Mouse (Mus musculus): ENCODE measurements around the gene Pemt. TPM values are rescaled to one million over a fixed set of nuclear protein-coding genes. Genes with fewer than 3 reads are reported as not detected.

Pemt gene
- polyA plus RNA-seq, 1 experiment from 2014 or later, result 7.7 TPM

DNA sequence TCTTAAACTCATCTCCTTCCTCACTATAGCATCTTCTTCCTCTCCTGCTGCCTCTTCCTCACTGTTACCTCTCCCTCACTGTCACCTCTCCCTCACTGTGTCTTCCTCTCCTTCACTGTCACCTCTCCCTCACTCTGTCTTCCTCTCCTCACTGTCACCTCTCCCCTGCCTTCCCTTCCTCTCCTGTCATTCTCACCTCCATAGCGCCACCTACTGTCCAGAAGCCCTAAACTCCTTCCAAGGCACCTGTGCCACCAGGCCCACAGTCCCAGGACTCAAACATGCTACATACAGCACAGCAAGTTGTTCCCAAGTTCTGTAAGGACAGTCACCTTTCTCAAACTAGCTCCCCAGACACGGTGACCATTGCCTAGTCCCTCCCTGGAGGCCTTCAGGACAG, 19.0 kb downstream of the Pemt start:
- 0% methylated on average over 2 of the region's 2 CpGs for WGBS
- H3K36me3 ChIP-seq (ENCODE audit: control insufficient read depth, insufficient read depth, low read length), result no peaks in the 10 kb centered on the region
- H3K27me3 ChIP-seq (ENCODE audit: control insufficient read depth, insufficient read depth, low read length), result no peaks in the 10 kb centered on the region
- H3K9ac ChIP-seq (ENCODE audit: low read length), result no peak overlapping the region
- no peak for ATAC-seq (replicated peaks; ENCODE audit: low FRiP score)
- no peaks in the 10 kb centered on the region for H3K9me3 ChIP-seq (ENCODE audit: control insufficient read depth, low read length)
- peak; percentile 85 for DNase-seq (ENCODE audit: low spot score)
- no peak overlapping the region for H3K4me2 ChIP-seq (ENCODE audit: low read depth, low read length, severe bottlenecking)
- no peak overlapping the region for H3K4me3 ChIP-seq (ENCODE audit: low read depth, low read length)
- H3K4me1 ChIP-seq (replicated peaks; ENCODE audit: control insufficient read depth, insufficient read depth, low read length), result no peaks in the 10 kb centered on the region
- H3K27ac ChIP-seq (ENCODE audit: low read depth, low read length), result no peak overlapping the region

DNA sequence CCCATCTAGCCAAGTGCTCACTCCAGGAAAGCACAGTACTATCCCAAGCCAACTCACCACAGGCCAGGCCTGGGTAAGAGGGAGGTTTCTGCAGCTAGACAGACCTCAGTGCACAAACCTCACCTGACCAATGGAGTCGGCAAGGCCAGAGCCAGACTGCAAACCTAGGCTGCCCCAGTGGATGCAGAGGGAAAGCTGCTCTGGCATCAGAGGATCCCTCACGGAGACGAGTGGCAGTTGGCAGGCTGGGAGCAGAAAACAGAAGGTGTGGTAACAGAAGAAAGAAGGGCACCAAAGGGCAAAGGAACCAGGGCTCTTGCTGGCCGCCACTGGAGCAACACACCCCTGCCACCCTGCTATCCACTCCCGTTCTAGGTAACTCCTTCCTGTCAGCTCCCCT, 20.1 kb downstream of the Pemt start:
- H3K36me3 ChIP-seq (ENCODE audit: control insufficient read depth, insufficient read depth, low read length), result no peaks in the 10 kb centered on the region
- no peak overlapping the region for H3K4me2 ChIP-seq (ENCODE audit: low read depth, low read length, severe bottlenecking)
- no peaks in the 10 kb centered on the region for H3K27me3 ChIP-seq (ENCODE audit: control insufficient read depth, insufficient read depth, low read length)
- ATAC-seq (replicated peaks; ENCODE audit: low FRiP score), result no peak
- H3K4me1 ChIP-seq (replicated peaks; ENCODE audit: control insufficient read depth, insufficient read depth, low read length), result no peaks in the 10 kb centered on the region
- no peaks in the 10 kb centered on the region for H3K9me3 ChIP-seq (ENCODE audit: control insufficient read depth, low read length)
- H3K9ac ChIP-seq (ENCODE audit: low read length), result no peak overlapping the region
- H3K27ac ChIP-seq (ENCODE audit: low read depth, low read length), result no peak overlapping the region
- WGBS, result 80% methylated on average over 5 of the region's 5 CpGs
- no peak for DNase-seq (ENCODE audit: low spot score)
- H3K4me3 ChIP-seq (ENCODE audit: low read depth, low read length), result no peak overlapping the region

DNA sequence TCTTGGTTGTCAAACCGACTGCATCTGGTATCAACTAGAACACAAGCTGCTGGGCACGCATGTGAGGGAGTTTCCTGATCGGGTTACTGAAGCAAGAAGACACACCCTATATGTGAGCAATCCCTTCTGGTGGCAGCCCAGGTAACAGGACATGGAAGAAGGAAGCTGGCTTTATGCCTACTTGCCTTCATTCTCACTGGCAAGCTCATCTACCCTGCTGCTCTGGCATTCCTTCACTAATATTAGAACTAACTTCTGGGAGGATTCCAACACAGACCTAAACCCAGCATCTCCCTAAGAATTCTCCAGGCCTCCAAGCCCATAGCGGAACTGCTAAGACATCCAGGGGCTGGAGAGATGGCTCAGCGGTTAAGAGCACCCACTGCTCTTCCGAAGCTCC, 25.1 kb downstream of the Pemt start:
- H3K9ac ChIP-seq (ENCODE audit: low read length), result no peak overlapping the region
- H3K4me2 ChIP-seq (ENCODE audit: low read depth, low read length, severe bottlenecking), result no peak overlapping the region
- no peaks in the 10 kb centered on the region for H3K4me1 ChIP-seq (replicated peaks; ENCODE audit: control insufficient read depth, insufficient read depth, low read length)
- no peaks in the 10 kb centered on the region for H3K36me3 ChIP-seq (ENCODE audit: control insufficient read depth, insufficient read depth, low read length)
- no peaks in the 10 kb centered on the region for H3K27me3 ChIP-seq (ENCODE audit: control insufficient read depth, insufficient read depth, low read length)
- DNase-seq (ENCODE audit: low spot score) (no peak), ATAC-seq (replicated peaks; ENCODE audit: low FRiP score) (no peak)
- WGBS, result 90% methylated on average over 6 of the region's 6 CpGs
- H3K4me3 ChIP-seq (ENCODE audit: low read depth, low read length), result no peak overlapping the region
- H3K27ac ChIP-seq (ENCODE audit: low read depth, low read length), result no peak overlapping the region
- no peaks in the 10 kb centered on the region for H3K9me3 ChIP-seq (ENCODE audit: control insufficient read depth, low read length)

DNA sequence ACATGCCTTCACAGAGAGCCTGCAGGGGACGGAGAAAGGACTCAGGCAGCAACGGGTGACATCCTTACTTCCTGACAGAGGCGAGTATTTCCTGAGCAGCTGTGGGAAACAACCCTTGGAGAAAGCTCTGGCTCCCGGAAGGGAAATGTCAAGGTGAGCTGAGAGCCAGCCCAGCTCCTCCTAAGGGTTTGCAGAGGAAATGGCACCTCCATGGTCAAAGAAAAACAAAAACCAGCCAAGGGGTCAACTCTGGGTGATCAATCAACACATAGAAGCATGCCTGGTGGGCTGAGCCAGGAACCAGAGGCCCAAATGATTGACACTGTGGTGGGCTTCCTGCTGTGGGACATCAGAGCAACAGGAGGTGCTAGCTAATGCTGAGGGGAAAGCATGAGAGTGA, 29.6 kb downstream of the Pemt start:
- H3K27ac ChIP-seq (ENCODE audit: low read depth, low read length), result no peak overlapping the region
- H3K4me1 ChIP-seq (replicated peaks; ENCODE audit: control insufficient read depth, insufficient read depth, low read length), result no peaks in the 10 kb centered on the region; the same call in 1 of the 2 replicates
- no peak overlapping the region for H3K9ac ChIP-seq (ENCODE audit: low read length)
- H3K36me3 ChIP-seq (ENCODE audit: control insufficient read depth, insufficient read depth, low read length), result no peaks in the 10 kb centered on the region
- WGBS, result 75% methylated on average over 4 of the region's 4 CpGs
- no peak for ATAC-seq (replicated peaks; ENCODE audit: low FRiP score)
- H3K27me3 ChIP-seq (ENCODE audit: control insufficient read depth, insufficient read depth, low read length), result no peaks in the 10 kb centered on the region
- no peaks in the 10 kb centered on the region for H3K9me3 ChIP-seq (ENCODE audit: control insufficient read depth, low read length)
- no peak overlapping the region for H3K4me2 ChIP-seq (ENCODE audit: low read depth, low read length, severe bottlenecking)
- no peak for DNase-seq (ENCODE audit: low spot score)
- H3K4me3 ChIP-seq (ENCODE audit: low read depth, low read length), result no peak overlapping the region

DNA sequence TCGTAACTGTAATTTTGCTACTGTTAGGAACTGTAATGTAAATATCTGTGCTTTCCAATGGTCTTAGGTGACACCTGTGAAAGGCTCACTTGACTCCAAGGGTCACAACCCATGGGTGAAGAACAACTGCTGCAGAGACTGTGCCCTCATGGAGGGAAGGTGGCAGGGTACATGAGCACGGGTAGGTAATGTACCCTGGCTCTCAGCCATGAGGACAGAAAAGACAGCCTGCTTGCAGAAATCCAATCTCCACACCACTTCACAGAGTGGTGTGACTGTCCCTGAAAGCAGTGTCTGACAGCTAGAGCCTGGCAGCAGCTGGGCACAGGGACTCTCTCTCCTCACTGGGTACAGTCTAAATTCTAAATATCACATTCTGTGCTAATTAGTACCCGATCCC, 34.8 kb downstream of the Pemt start:
- ATAC-seq (replicated peaks; ENCODE audit: low FRiP score), result no peak

DNA sequence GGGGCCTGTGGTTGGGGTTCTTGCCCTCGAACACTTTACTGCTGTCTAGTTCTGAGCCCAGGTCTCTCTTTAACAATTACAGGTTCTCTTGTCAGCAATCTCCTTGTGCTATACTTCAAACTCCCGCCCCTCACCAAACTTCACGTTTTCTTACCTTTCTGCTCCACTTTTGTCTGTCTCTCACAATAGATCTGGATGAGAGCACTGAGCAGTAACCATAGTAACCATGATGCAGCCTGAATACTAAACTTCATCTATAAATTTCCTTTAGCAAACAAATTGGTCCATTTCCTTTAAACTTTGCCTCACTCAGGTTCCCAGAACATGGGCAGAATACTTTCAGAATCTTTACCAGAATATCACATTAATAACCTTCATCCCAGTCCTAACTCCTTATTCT, 36.8 kb downstream of the Pemt start:
- Histone ChIP-seq H3K27me3 (ENCODE audit: control insufficient read depth, insufficient read depth, low read length) (no peaks in the 10 kb centered on the region), H3K4me1 (replicated peaks; ENCODE audit: control insufficient read depth, insufficient read depth, low read length) (peaks cover 6% of the 10 kb centered on the region; the same call in 1 of the 2 replicates), H3K36me3 (ENCODE audit: control insufficient read depth, insufficient read depth, low read length) (no peaks in the 10 kb centered on the region), H3K4me3 (ENCODE audit: low read depth, low read length) (no peak overlapping the region), H3K4me2 (ENCODE audit: low read depth, low read length, severe bottlenecking) (no peak overlapping the region), H3K9me3 (ENCODE audit: control insufficient read depth, low read length) (no peaks in the 10 kb centered on the region), H3K27ac (ENCODE audit: low read depth, low read length) (no peak overlapping the region), H3K9ac (ENCODE audit: low read length) (no peak overlapping the region)
- no peak for DNase-seq (ENCODE audit: low spot score)
- no peak for ATAC-seq (replicated peaks; ENCODE audit: low FRiP score)
- 65% methylated on average over 3 of the region's 3 CpGs for WGBS

More for the DNA sequence above, 34.8 kb downstream of the Pemt start:
- Histone ChIP-seq H3K36me3 (ENCODE audit: control insufficient read depth, insufficient read depth, low read length) (no peaks in the 10 kb centered on the region), H3K9me3 (ENCODE audit: control insufficient read depth, low read length) (no peaks in the 10 kb centered on the region), H3K4me3 (ENCODE audit: low read depth, low read length) (no peak overlapping the region), H3K9ac (ENCODE audit: low read length) (no peak overlapping the region), H3K4me1 (replicated peaks; ENCODE audit: control insufficient read depth, insufficient read depth, low read length) (peaks cover 6% of the 10 kb centered on the region; the same call in 1 of the 2 replicates), H3K27me3 (ENCODE audit: control insufficient read depth, insufficient read depth, low read length) (no peaks in the 10 kb centered on the region), H3K27ac (ENCODE audit: low read depth, low read length) (no peak overlapping the region), H3K4me2 (ENCODE audit: low read depth, low read length, severe bottlenecking) (no peak overlapping the region)
- WGBS, result 86% methylated on average over 3 of the region's 3 CpGs
- no peak for DNase-seq (ENCODE audit: low spot score)

DNA sequence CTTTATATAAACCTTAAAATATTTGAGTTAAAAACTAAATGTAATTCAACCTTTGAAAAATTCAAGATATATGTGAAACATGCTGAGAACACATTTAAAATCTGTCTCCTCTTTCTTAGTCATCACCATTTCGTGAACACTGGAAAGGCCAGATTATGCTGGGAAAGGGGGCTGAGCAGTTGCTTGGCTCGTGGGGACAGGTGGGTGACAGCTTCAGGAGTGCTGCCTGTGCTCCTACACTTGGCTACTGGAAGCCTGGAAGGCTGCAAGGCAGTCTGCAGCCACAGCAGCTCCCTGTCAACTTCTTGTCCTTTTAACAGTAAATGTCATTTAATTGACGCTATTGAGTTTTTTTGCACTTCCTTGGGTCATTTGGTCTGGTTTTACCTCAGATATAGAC, 40.4 kb downstream of the Pemt start:
- Histone ChIP-seq H3K27me3 (ENCODE audit: control insufficient read depth, insufficient read depth, low read length) (no peaks in the 10 kb centered on the region), H3K36me3 (ENCODE audit: control insufficient read depth, insufficient read depth, low read length) (no peaks in the 10 kb centered on the region), H3K9ac (ENCODE audit: low read length) (no peak overlapping the region), H3K9me3 (ENCODE audit: control insufficient read depth, low read length) (no peaks in the 10 kb centered on the region), H3K4me2 (ENCODE audit: low read depth, low read length, severe bottlenecking) (no peak overlapping the region), H3K27ac (ENCODE audit: low read depth, low read length) (no peak overlapping the region), H3K4me3 (ENCODE audit: low read depth, low read length) (no peak overlapping the region), H3K4me1 (replicated peaks; ENCODE audit: control insufficient read depth, insufficient read depth, low read length) (peaks cover 6% of the 10 kb centered on the region; the same call in 1 of the 2 replicates)
- 79% methylated on average over 3 of the region's 3 CpGs for WGBS
- ATAC-seq (replicated peaks; ENCODE audit: low FRiP score) (no peak), DNase-seq (ENCODE audit: low spot score) (no peak)

DNA sequence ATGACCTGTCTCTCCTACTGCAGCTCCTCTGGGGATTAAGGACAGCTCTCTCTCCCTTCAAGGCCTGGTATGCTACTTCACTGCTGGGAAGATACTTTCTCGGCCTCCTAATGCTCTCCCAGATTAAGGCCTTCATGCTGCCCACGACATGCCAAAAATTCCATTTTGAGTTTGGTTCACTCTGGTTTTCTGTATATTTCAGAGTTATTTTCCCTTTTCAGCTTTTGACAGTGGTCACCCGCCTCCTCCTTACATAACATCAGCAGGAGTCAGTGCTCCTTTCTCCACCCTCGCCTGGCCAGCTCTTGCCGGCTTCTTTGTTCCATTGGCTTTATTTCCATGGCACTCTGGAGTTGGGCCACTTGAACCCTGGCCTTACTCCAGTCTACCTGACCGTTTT, 41.6 kb downstream of the Pemt start:
- DNase-seq (ENCODE audit: low spot score) (no peak), ATAC-seq (replicated peaks; ENCODE audit: low FRiP score) (no peak)
- H3K9me3 ChIP-seq (ENCODE audit: control insufficient read depth, low read length), result no peaks in the 10 kb centered on the region
- no peak overlapping the region for H3K4me2 ChIP-seq (ENCODE audit: low read depth, low read length, severe bottlenecking)
- H3K4me1 ChIP-seq (replicated peaks; ENCODE audit: control insufficient read depth, insufficient read depth, low read length), result peaks cover 4% of the 10 kb centered on the region; the same call in 1 of the 2 replicates
- H3K9ac ChIP-seq (ENCODE audit: low read length), result no peak overlapping the region
- no peak overlapping the region for H3K27ac ChIP-seq (ENCODE audit: low read depth, low read length)
- H3K4me3 ChIP-seq (ENCODE audit: low read depth, low read length), result no peak overlapping the region
- WGBS, result 69% methylated on average over 6 of the region's 6 CpGs
- no peaks in the 10 kb centered on the region for H3K36me3 ChIP-seq (ENCODE audit: control insufficient read depth, insufficient read depth, low read length)
- H3K27me3 ChIP-seq (ENCODE audit: control insufficient read depth, insufficient read depth, low read length), result no peaks in the 10 kb centered on the region

DNA sequence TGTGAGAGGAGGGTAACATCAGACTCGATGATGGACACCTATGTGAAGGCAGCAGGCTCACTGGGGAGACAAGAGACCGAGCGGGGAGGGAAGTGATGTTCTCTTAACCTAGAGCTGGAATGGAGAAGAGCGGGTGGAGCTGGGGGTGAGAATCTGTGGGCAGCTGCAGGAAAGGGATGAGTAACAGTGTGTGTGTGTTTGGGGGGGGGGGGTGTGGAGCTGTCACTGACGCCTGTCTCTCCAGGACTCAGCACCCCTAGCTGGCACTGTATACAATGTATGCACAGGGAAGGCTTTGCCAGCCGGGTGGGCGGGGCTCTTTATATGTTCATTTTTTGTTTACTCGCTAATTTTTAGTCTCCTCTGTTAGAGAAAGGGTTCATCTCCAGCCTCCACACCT, 42.5 kb downstream of the Pemt start:
- Histone ChIP-seq H3K4me1 (replicated peaks; ENCODE audit: control insufficient read depth, insufficient read depth, low read length) (no peaks in the 10 kb centered on the region), H3K4me3 (ENCODE audit: low read depth, low read length) (no peak overlapping the region), H3K4me2 (ENCODE audit: low read depth, low read length, severe bottlenecking) (no peak overlapping the region), H3K27ac (ENCODE audit: low read depth, low read length) (no peak overlapping the region), H3K9me3 (ENCODE audit: control insufficient read depth, low read length) (no peaks in the 10 kb centered on the region), H3K36me3 (ENCODE audit: control insufficient read depth, insufficient read depth, low read length) (no peaks in the 10 kb centered on the region), H3K9ac (ENCODE audit: low read length) (no peak overlapping the region), H3K27me3 (ENCODE audit: control insufficient read depth, insufficient read depth, low read length) (no peaks in the 10 kb centered on the region)
- ATAC-seq (replicated peaks; ENCODE audit: low FRiP score), result no peak
- DNase-seq (ENCODE audit: low spot score), result no peak
- 90% methylated on average over 8 of the region's 8 CpGs for WGBS
